Mouse (Mus musculus): ENCODE measurements at regions not wholly inside any gene's neighbourhood (a gene's known extent, or its start where the extent isn't known, plus 50 kb on each side); places are given as distances from the start of the nearest gene placed in this dataset.

GRCm38 (mm10) chr3:130894168-130894814 lies 164.1 kb upstream of the Rpl34 start:
- no peak overlapping the region for H3K4me3 ChIP-seq (ENCODE audit: low read depth, low read length)
- H3K36me3 ChIP-seq (ENCODE audit: control insufficient read depth, insufficient read depth, low read length), result no peaks in the 10 kb centered on the region
- no peak overlapping the region for H3K27ac ChIP-seq (ENCODE audit: low read depth, low read length)
- no peaks in the 10 kb centered on the region for H3K27me3 ChIP-seq (replicated peaks; ENCODE audit: control insufficient read depth, insufficient read depth, low read length)
- WGBS, result 69% methylated on average over 7 of the region's 7 CpGs
- H3K9ac ChIP-seq (ENCODE audit: low read depth, low read length), result no peak overlapping the region
- DNase-seq (ENCODE audit: low spot score) (no peak), ATAC-seq (replicated peaks; ENCODE audit: low FRiP score) (no peak)
- no peak overlapping the region for H3K4me2 ChIP-seq
- no peaks in the 10 kb centered on the region for H3K9me3 ChIP-seq (ENCODE audit: control insufficient read depth, low read length)
- H3K4me1 ChIP-seq (replicated peaks; ENCODE audit: control insufficient read depth, insufficient read depth, low read length), result peaks cover 2% of the 10 kb centered on the region; the same call in 1 of the 2 replicates

DNA sequence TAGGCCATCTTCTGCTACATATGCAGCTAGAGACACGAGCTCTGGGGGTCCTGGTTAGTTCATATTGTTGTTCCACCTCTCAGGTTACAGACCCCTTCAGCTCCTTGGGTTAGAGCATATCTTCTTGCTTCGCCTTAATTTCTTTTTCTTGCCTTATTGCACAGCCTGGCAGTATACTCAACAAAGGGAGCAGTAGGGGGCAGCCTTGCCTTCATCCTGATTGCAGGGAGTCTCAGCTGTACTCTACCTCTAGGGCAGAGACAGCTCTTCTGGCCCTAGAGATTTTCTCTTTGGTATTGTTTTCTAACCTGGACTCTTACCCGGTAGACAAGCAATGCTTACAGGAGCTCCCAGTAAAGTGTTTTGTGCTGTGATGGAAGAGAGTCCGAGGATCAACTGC lies 161.1 kb upstream of the Rpl34 start:
- H3K4me3 ChIP-seq (ENCODE audit: low read depth, low read length), result no peak overlapping the region
- H3K4me1 ChIP-seq (replicated peaks; ENCODE audit: control insufficient read depth, insufficient read depth, low read length), result peaks cover 2% of the 10 kb centered on the region; the same call in 1 of the 2 replicates
- H3K4me2 ChIP-seq, result no peak overlapping the region
- ATAC-seq (replicated peaks; ENCODE audit: low FRiP score), result no peak
- H3K36me3 ChIP-seq (ENCODE audit: control insufficient read depth, insufficient read depth, low read length), result no peaks in the 10 kb centered on the region
- H3K9me3 ChIP-seq (ENCODE audit: control insufficient read depth, low read length), result no peaks in the 10 kb centered on the region
- H3K27me3 ChIP-seq (replicated peaks; ENCODE audit: control insufficient read depth, insufficient read depth, low read length), result no peaks in the 10 kb centered on the region
- no peak overlapping the region for H3K9ac ChIP-seq (ENCODE audit: low read depth, low read length)
- H3K27ac ChIP-seq (ENCODE audit: low read depth, low read length), result no peak overlapping the region
- no peak for DNase-seq (ENCODE audit: low spot score)
- WGBS, result 76% methylated on average over 4 of the region's 4 CpGs

DNA sequence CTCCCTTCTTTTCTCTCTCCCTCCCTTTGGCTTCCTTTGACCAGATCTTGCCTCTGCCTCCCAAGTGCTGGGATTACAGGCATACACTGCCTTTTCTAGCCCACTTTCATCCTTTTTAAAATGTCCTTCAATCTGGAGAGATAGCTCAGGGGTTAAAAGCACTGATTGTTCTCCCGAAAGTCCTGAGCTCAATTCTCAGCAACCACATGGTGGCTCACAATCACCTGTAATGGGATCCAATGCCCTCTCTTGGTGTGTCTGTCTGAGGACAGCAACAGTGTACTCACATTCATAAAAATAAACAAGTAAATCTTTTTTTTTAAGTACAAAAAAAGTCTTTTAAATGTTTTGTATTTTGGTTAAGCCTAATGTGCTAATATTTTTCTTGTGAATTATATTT lies 158.4 kb upstream of the Rpl34 start:
- WGBS, result 74% methylated on average over 1 of the region's 1 CpGs
- Histone ChIP-seq H3K4me2 (no peak overlapping the region), H3K4me3 (ENCODE audit: low read depth, low read length) (no peak overlapping the region), H3K27ac (ENCODE audit: low read depth, low read length) (no peak overlapping the region), H3K4me1 (replicated peaks; ENCODE audit: control insufficient read depth, insufficient read depth, low read length) (peaks cover 2% of the 10 kb centered on the region; the same call in 1 of the 2 replicates), H3K27me3 (replicated peaks; ENCODE audit: control insufficient read depth, insufficient read depth, low read length) (no peaks in the 10 kb centered on the region), H3K9me3 (ENCODE audit: control insufficient read depth, low read length) (no peaks in the 10 kb centered on the region), H3K36me3 (ENCODE audit: control insufficient read depth, insufficient read depth, low read length) (no peaks in the 10 kb centered on the region), H3K9ac (ENCODE audit: low read depth, low read length) (no peak overlapping the region)
- ATAC-seq (replicated peaks; ENCODE audit: low FRiP score), result no peak
- DNase-seq (ENCODE audit: low spot score), result no peak

GRCm38 (mm10) chr3:130887540-130888312 lies 157.5 kb upstream of the Rpl34 start:
- DNase-seq (ENCODE audit: low spot score), result no peak
- Histone ChIP-seq H3K4me2 (no peak overlapping the region), H3K27me3 (replicated peaks; ENCODE audit: control insufficient read depth, insufficient read depth, low read length) (no peaks in the 10 kb centered on the region), H3K36me3 (ENCODE audit: control insufficient read depth, insufficient read depth, low read length) (no peaks in the 10 kb centered on the region), H3K4me1 (replicated peaks; ENCODE audit: control insufficient read depth, insufficient read depth, low read length) (peaks cover 2% of the 10 kb centered on the region; the same call in 1 of the 2 replicates), H3K4me3 (ENCODE audit: low read depth, low read length) (no peak overlapping the region), H3K9ac (ENCODE audit: low read depth, low read length) (no peak overlapping the region), H3K27ac (ENCODE audit: low read depth, low read length) (no peak overlapping the region), H3K9me3 (ENCODE audit: control insufficient read depth, low read length) (no peaks in the 10 kb centered on the region)
- ATAC-seq (replicated peaks; ENCODE audit: low FRiP score), result no peak
- WGBS, result 75% methylated on average over 3 of the region's 3 CpGs

DNA sequence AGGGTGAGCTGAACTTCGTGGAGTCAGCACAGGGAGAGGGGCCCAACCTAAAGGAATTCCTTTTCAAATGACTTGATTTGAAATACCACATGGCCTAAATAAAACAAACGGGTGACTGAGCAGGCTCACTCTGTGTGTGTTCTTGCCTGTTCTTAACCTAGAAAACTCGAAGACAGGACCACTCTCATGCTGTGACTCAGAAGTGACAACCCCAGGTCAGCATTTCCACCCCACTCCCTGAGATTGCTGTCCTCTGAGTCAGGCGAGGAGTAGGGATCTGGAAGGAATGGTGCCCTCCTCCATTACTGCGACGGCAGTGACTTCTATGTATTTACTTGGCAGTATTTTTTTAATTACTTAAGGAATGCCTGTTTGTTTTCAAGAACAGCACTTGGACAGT lies 155.8 kb upstream of the Rpl34 start:
- no peak overlapping the region for H3K4me2 ChIP-seq
- no peak overlapping the region for H3K27ac ChIP-seq (ENCODE audit: low read depth, low read length)
- no peaks in the 10 kb centered on the region for H3K9me3 ChIP-seq (ENCODE audit: control insufficient read depth, low read length)
- ATAC-seq (replicated peaks; ENCODE audit: low FRiP score) (no peak), DNase-seq (ENCODE audit: low spot score) (no peak)
- H3K27me3 ChIP-seq (replicated peaks; ENCODE audit: control insufficient read depth, insufficient read depth, low read length), result no peaks in the 10 kb centered on the region
- H3K4me1 ChIP-seq (replicated peaks; ENCODE audit: control insufficient read depth, insufficient read depth, low read length), result no peaks in the 10 kb centered on the region
- H3K4me3 ChIP-seq (ENCODE audit: low read depth, low read length), result no peak overlapping the region
- 59% methylated on average over 6 of the region's 6 CpGs for WGBS
- H3K36me3 ChIP-seq (ENCODE audit: control insufficient read depth, insufficient read depth, low read length), result no peaks in the 10 kb centered on the region
- H3K9ac ChIP-seq (ENCODE audit: low read depth, low read length), result no peak overlapping the region

DNA sequence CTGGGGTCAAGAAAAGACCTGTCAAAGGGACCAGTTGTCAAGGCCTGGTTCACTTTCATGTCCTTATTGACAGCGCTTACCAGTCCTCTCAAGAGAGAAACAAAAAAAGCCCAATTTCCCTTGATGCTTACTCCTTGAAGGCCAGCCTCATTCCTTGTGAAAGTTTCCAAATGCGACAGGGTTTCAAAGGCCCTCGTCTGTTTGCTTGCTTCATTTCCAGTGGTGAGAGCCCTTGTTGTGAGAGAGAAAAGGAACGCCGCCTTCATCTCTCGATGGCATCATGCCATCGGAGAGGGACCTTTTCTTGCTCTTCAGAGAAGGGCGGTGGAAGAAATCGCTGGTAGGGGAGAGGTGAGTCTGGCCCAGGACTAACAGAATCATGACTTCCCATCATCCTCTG lies 154.2 kb upstream of the Rpl34 start:
- H3K27me3 ChIP-seq (replicated peaks; ENCODE audit: control insufficient read depth, insufficient read depth, low read length), result no peaks in the 10 kb centered on the region
- DNase-seq (ENCODE audit: low spot score), result no peak

GRCm38 (mm10) chr3:130883928-130884327 lies 153.7 kb upstream of the Rpl34 start:
- Histone ChIP-seq H3K4me3 (ENCODE audit: low read depth, low read length) (no peak overlapping the region), H3K27me3 (replicated peaks; ENCODE audit: control insufficient read depth, insufficient read depth, low read length) (no peaks in the 10 kb centered on the region), H3K4me1 (replicated peaks; ENCODE audit: control insufficient read depth, insufficient read depth, low read length) (no peaks in the 10 kb centered on the region), H3K9me3 (ENCODE audit: control insufficient read depth, low read length) (no peaks in the 10 kb centered on the region), H3K9ac (ENCODE audit: low read depth, low read length) (no peak overlapping the region), H3K4me2 (no peak overlapping the region), H3K27ac (ENCODE audit: low read depth, low read length) (no peak overlapping the region), H3K36me3 (ENCODE audit: control insufficient read depth, insufficient read depth, low read length) (no peaks in the 10 kb centered on the region)
- no peak for DNase-seq (ENCODE audit: low spot score)
- WGBS, result 41% methylated on average over 4 of the region's 4 CpGs
- ATAC-seq (replicated peaks; ENCODE audit: low FRiP score), result no peak

More for the DNA sequence above, 154.2 kb upstream of the Rpl34 start:
- no peak overlapping the region for H3K4me2 ChIP-seq
- no peak overlapping the region for H3K4me3 ChIP-seq (ENCODE audit: low read depth, low read length)
- no peaks in the 10 kb centered on the region for H3K4me1 ChIP-seq (replicated peaks; ENCODE audit: control insufficient read depth, insufficient read depth, low read length)
- no peak overlapping the region for H3K27ac ChIP-seq (ENCODE audit: low read depth, low read length)
- no peaks in the 10 kb centered on the region for H3K9me3 ChIP-seq (ENCODE audit: control insufficient read depth, low read length)
- H3K9ac ChIP-seq (ENCODE audit: low read depth, low read length), result no peak overlapping the region
- ATAC-seq (replicated peaks; ENCODE audit: low FRiP score), result no peak
- no peaks in the 10 kb centered on the region for H3K36me3 ChIP-seq (ENCODE audit: control insufficient read depth, insufficient read depth, low read length)
- WGBS, result 89% methylated on average over 9 of the region's 9 CpGs

DNA sequence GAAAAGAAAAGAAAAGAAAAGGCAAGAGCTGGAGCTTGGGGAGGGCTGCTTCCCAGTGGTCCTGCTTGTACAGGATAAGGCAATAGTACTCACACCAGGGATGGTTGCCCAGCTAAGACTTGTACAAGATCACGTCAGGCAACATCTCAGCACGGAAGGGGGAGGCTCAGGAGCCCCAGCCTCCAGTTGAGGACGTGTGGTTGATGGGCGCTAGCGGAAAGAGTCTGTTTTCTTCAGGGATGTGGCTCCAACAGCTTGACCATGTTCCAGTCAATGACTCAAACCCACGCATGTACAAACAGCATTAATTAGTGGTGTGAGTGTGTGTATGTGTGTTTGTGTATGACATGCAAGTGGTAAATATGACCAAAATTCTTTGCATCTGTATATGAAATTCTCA lies 153.1 kb upstream of the Rpl34 start:
- no peaks in the 10 kb centered on the region for H3K4me1 ChIP-seq (replicated peaks; ENCODE audit: control insufficient read depth, insufficient read depth, low read length)
- DNase-seq (ENCODE audit: low spot score) (no peak), ATAC-seq (replicated peaks; ENCODE audit: low FRiP score) (no peak)
- 77% methylated on average over 6 of the region's 6 CpGs for WGBS
- no peaks in the 10 kb centered on the region for H3K36me3 ChIP-seq (ENCODE audit: control insufficient read depth, insufficient read depth, low read length)
- no peak overlapping the region for H3K4me2 ChIP-seq
- no peaks in the 10 kb centered on the region for H3K9me3 ChIP-seq (ENCODE audit: control insufficient read depth, low read length)
- H3K4me3 ChIP-seq (ENCODE audit: low read depth, low read length), result no peak overlapping the region
- no peak overlapping the region for H3K9ac ChIP-seq (ENCODE audit: low read depth, low read length)
- no peaks in the 10 kb centered on the region for H3K27me3 ChIP-seq (replicated peaks; ENCODE audit: control insufficient read depth, insufficient read depth, low read length)
- no peak overlapping the region for H3K27ac ChIP-seq (ENCODE audit: low read depth, low read length)

- no peak for DNase-seq (ENCODE audit: low spot score)
- Histone ChIP-seq H3K4me1 (replicated peaks; ENCODE audit: control insufficient read depth, insufficient read depth, low read length) (no peaks in the 10 kb centered on the region), H3K4me3 (ENCODE audit: low read depth, low read length) (no peak overlapping the region), H3K27me3 (replicated peaks; ENCODE audit: control insufficient read depth, insufficient read depth, low read length) (no peaks in the 10 kb centered on the region), H3K9ac (ENCODE audit: low read depth, low read length) (no peak overlapping the region), H3K4me2 (no peak overlapping the region), H3K36me3 (ENCODE audit: control insufficient read depth, insufficient read depth, low read length) (no peaks in the 10 kb centered on the region), H3K9me3 (ENCODE audit: control insufficient read depth, low read length) (no peaks in the 10 kb centered on the region), H3K27ac (ENCODE audit: low read depth, low read length) (no peak overlapping the region)
- 79% methylated on average over 6 of the region's 6 CpGs for WGBS
- ATAC-seq (replicated peaks; ENCODE audit: low FRiP score), result no peak
These were observed 150.3 kb upstream of the Rpl34 start for GRCm38 (mm10) chr3:130880482-130880881.

Data from liver, embryonic 11.5 days (tissue).